Mouse (Mus musculus) intestine, embryonic 14.5 days (tissue): ENCODE measurements around the gene Klhl32. TPM values are rescaled to one million over a fixed set of nuclear protein-coding genes. Genes with fewer than 3 reads are reported as not detected.
"Not testable (repeated sequence)": the region's sequence is repeated elsewhere in the genome, so short reads cannot be mapped to it uniquely, and the experiment has no call there.

Source experiments
- ATAC-seq: fragments of 200-750 bp; cut with Nextera tagmentation; replicated peaks from 2 replicates; pipeline ENCODE4 v1.8.0; 2017; ENCODE audit warnings: low read depth, moderate number of reproducible peaks, moderate TSS enrichment, moderate library complexity; ENCODE audit not compliant: low FRiP score, low TSS enrichment
- DNase-seq: peaks from one replicate; pipeline ENCODE4 v3.0.0-alpha.2; 2018; ENCODE audit warnings: low spot score
- H3K27ac ChIP-seq: fragments of 300-500 bp; sonication (generic); 2 replicates; pipeline ENCODE4 v1.5.1; 2014; ENCODE audit warnings: low read depth, mild to moderate bottlenecking, control low read depth
- H3K27me3 ChIP-seq: fragments of 300-500 bp; sonication (generic); replicated peaks from 2 replicates; pipeline ENCODE4 v1.6.1; 2014; ENCODE audit warnings: low read length, control low read depth; ENCODE audit not compliant: control insufficient read depth, insufficient read depth
- H3K36me3 ChIP-seq: fragments of 300-500 bp; sonication (generic); 2 replicates; pipeline ENCODE4 v1.6.1; 2014; ENCODE audit warnings: low read length, control low read depth; ENCODE audit not compliant: control insufficient read depth, insufficient read depth
- H3K4me1 ChIP-seq: fragments of 300-500 bp; sonication (generic); replicated peaks from 2 replicates; pipeline ENCODE4 v1.6.1; 2014; ENCODE audit warnings: low read length, control low read depth, mixed read lengths; ENCODE audit not compliant: control insufficient read depth, insufficient read depth
- H3K4me2 ChIP-seq: fragments of 300-500 bp; sonication (generic); 2 replicates; pipeline ENCODE4 v1.6.1; 2014; ENCODE audit warnings: low read length
- H3K4me3 ChIP-seq: fragments of 300-500 bp; sonication (generic); 2 replicates; pipeline ENCODE4 v1.5.1; 2014; ENCODE audit warnings: low read depth, low read length, control low read depth, mixed read lengths
- H3K9ac ChIP-seq: fragments of 300-500 bp; sonication (generic); 2 replicates; pipeline ENCODE4 v1.6.1; 2014; ENCODE audit warnings: mild to moderate bottlenecking, low read length
- H3K9me3 ChIP-seq: fragments of 300-500 bp; sonication (generic); 2 replicates; pipeline ENCODE4 v1.6.1; 2016; ENCODE audit warnings: low read length, control low read depth; ENCODE audit not compliant: control insufficient read depth
- WGBS: fragments of 180-500 bp; shearing (Covaris S2); extraction: QIAGEN DNeasy Blood & Tissue Kit; methylation state at CpG from one replicate; pipeline ENCODE4 v1.1.7; 2014; 5-methylcytosine and 5-hydroxymethylcytosine counted together
- polyA plus RNA-seq: library from polyadenylated mRNA; unstranded; fragments of >200 nt; fragmentation: Nextera tagmentation; extraction: Ambion mirVana; gene quantifications from 2 replicates; pipeline ENCODE4 v1.2.1, GENCODE M21; 2014

Gene Klhl32
- polyA plus RNA-seq, 1 experiment from 2014 or later: 5.5 TPM

DNA sequence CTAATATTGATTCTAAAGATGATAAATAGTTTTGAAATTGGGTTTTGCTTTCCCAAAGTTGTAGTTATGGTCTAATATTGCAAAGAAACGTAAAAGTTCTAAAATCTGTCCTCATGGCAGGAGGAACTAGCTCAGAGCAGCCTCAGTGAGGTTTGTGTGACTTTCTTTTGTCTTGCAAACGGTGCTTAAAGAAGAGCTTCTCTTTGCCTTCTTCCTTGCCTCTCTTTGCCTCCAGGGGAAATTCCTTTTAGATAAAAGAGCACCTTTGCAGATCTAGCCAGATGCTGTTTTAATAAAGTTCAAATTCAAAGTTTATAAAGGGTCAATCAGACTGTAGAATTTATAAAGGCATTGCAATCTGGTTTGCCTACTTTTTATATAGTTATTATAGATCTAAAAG is 38.5 kb upstream of the Klhl32 start:
- not testable (repeated sequence) for H3K27me3 ChIP-seq, H3K4me3 ChIP-seq, ATAC-seq, H3K4me2 ChIP-seq, H3K36me3 ChIP-seq, DNase-seq, H3K4me1 ChIP-seq, H3K9me3 ChIP-seq, H3K9ac ChIP-seq, H3K27ac ChIP-seq
- 50% methylated on average over 2 of the region's 2 CpGs for WGBS

DNA sequence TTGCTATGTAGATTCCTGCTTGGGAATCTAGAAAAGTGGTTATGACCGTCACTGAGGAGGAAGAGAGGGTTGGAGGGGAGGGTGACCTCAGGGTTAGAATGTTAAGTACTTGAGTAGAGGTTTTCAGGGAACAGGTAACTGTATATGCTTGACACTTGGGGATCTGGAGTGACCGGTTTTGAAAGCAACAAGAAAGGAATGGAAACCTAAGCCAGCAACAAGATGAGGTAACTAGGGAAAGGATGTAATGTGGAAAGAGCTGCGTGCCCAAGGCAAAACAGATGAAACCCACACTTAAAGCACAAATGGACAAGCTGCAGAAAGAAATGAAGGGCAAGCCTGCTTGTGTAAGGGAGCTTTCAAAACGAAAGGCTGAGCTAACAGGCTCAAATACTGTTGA is 18.3 kb upstream of the Klhl32 start:
- no peak overlapping the region for H3K9ac ChIP-seq
- no peaks in the 10 kb centered on the region for H3K36me3 ChIP-seq
- ATAC-seq (0 out of 2 replicates have a peak, but pooled peaks have one; percentile 3), DNase-seq (no peak)
- H3K4me1 ChIP-seq: no peaks in the 10 kb centered on the region
- no peaks in the 10 kb centered on the region for H3K27me3 ChIP-seq
- H3K9me3 ChIP-seq: no peaks in the 10 kb centered on the region
- peak overlapping the region; percentile 44; the same call in 1 of the 2 replicates for H3K27ac ChIP-seq
- H3K4me3 ChIP-seq: no peak overlapping the region
- WGBS: 51% methylated on average over 4 of the region's 4 CpGs
- no peak overlapping the region for H3K4me2 ChIP-seq

GRCm38 (mm10) chr4:24865691-24866090 is 14.8 kb upstream of the Klhl32 start:
- Histone ChIP-seq H3K4me3 (no peak overlapping the region), H3K27ac (no peak overlapping the region), H3K4me1 (no peaks in the 10 kb centered on the region), H3K9ac (no peak overlapping the region), H3K36me3 (no peaks in the 10 kb centered on the region), H3K9me3 (no peaks in the 10 kb centered on the region), H3K27me3 (no peaks in the 10 kb centered on the region), H3K4me2 (no peak overlapping the region)
- no peak for DNase-seq
- no peak for ATAC-seq
- 46% methylated on average over 6 of the region's 6 CpGs for WGBS

DNA sequence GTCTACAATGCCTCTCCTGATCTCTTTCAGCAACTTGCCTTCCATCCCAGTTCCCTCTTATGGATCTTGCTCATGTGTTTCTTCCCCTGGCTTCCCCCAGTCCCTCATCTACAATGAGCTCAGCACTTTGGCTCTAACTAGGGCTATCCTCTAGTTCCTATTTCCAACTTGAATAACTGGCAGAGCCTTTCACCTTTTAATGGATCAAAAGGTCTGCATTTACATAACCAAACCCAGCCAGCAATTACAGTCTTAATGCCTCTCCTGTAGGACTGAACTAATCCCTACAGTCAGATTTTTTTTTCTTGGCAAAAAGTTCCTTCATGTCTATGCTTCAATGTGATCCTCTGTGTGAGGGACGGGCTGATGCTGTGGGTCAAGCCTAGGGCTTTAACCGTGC is 3.5 kb downstream of the Klhl32 start:
- Histone ChIP-seq H3K4me1 (no peaks in the 10 kb centered on the region), H3K9ac (no peak overlapping the region), H3K4me2 (no peak overlapping the region), H3K27me3 (no peaks in the 10 kb centered on the region), H3K27ac (no peak overlapping the region), H3K36me3 (no peaks in the 10 kb centered on the region), H3K9me3 (no peaks in the 10 kb centered on the region), H3K4me3 (no peak overlapping the region)
- ATAC-seq: no peak
- no peak for DNase-seq
- 87% methylated on average over 2 of the region's 2 CpGs for WGBS

DNA sequence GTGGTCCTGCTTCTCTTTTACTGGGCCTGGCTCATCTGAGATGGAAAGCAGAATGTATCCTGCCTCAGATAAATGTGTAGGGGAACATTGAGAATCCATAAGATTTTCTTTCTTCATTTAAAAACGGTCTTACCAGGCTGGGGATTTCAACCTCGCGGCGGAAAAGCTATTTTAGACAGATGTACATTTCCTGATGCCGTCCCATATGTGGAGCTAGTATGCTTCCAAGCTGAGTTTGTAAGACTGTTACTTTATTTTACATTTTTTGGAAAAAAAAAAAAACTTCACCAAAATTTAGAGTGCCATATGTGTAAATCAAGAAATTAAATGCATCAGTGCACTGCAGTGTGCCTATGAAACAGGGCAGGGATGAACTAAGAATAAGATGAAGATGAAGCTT is 5.4 kb downstream of the Klhl32 start:
- H3K9me3 ChIP-seq: no peaks in the 10 kb centered on the region
- no peak for ATAC-seq

DNA sequence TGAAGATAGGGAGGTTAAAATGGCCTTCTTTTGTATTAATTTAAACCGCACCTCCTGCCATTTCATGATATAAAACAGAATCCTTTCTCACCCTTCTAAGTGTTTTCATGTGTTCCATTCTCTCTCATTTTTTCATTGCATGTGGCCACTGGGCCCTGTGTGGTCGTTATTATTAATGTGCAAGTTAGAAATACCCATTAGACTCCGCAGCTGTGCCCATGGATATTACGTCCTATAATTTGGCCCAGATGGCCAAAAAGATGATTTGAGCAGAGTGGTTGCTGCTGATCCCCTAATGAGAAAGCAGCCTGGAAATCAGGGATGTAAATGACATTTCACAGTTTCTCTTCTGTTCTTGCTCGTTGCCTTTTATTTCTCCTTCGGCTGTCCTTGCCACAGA is 12.4 kb downstream of the Klhl32 start:
- no peaks in the 10 kb centered on the region for H3K27me3 ChIP-seq
- no peak for DNase-seq
- no peak overlapping the region for H3K9ac ChIP-seq
- no peaks in the 10 kb centered on the region for H3K36me3 ChIP-seq
- no peak overlapping the region for H3K27ac ChIP-seq
- no peaks in the 10 kb centered on the region for H3K9me3 ChIP-seq
- ATAC-seq: no peak
- H3K4me1 ChIP-seq: no peaks in the 10 kb centered on the region
- 80% methylated on average over 6 of the region's 6 CpGs for WGBS
- H3K4me2 ChIP-seq: no peak overlapping the region
- no peak overlapping the region for H3K4me3 ChIP-seq

More for the DNA sequence above, 5.4 kb downstream of the Klhl32 start:
- no peak overlapping the region for H3K27ac ChIP-seq
- no peaks in the 10 kb centered on the region for H3K36me3 ChIP-seq
- no peak overlapping the region for H3K4me3 ChIP-seq
- no peaks in the 10 kb centered on the region for H3K4me1 ChIP-seq
- no peak for DNase-seq
- no peaks in the 10 kb centered on the region for H3K27me3 ChIP-seq
- no peak overlapping the region for H3K4me2 ChIP-seq
- 94% methylated on average over 5 of the region's 5 CpGs for WGBS
- H3K9ac ChIP-seq: no peak overlapping the region

DNA sequence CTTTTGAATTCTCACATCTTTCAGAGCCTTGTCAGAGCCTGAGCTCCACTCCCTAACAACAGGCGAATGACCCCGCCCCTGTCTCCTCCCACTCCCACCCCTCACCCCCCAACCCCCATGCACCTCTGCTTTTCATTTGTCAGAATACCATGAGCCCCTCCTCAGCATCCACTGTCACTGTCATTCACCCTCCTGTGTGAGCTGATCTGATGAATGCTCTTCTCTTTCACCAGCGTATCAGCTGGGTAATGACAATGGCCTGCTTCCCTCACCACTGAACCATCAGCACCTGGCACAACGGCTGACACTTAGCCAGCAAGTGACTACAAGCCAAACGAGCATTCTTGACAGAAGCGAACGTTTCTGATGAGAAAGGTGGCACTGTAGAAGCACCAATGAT is 15.4 kb downstream of the Klhl32 start:
- ATAC-seq: no peak
- DNase-seq: no peak

DNA sequence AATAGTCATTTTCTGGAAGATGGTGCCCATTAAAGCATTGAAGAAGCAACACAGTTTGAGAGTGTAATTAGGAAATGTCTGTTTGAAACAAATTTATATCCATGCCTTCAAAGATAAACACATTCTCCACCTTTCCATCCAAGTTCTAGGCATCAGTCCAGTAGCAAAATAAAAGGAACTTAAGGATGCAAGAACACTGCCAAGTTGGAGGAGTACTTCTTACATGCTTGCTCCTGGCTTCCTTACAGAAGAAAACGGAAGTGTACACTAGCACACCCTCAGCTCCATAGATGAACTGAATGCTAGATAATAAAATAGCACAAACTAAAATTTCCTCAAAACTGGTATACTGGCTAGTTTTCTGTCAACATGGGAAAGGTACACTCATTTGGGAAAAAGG is 42.6 kb downstream of the Klhl32 start:
- DNase-seq: no peak
- H3K4me3 ChIP-seq: no peak overlapping the region
- H3K27ac ChIP-seq: no peak overlapping the region
- no peaks in the 10 kb centered on the region for H3K27me3 ChIP-seq
- WGBS: 82% methylated on average over 1 of the region's 1 CpGs
- H3K36me3 ChIP-seq: no peaks in the 10 kb centered on the region
- no peaks in the 10 kb centered on the region for H3K9me3 ChIP-seq
- H3K9ac ChIP-seq: no peak overlapping the region
- no peak overlapping the region for H3K4me2 ChIP-seq
- no peaks in the 10 kb centered on the region for H3K4me1 ChIP-seq
- no peak for ATAC-seq

More for the DNA sequence above, 15.4 kb downstream of the Klhl32 start:
- no peaks in the 10 kb centered on the region for H3K27me3 ChIP-seq
- H3K27ac ChIP-seq: no peak overlapping the region
- H3K9ac ChIP-seq: no peak overlapping the region
- H3K4me3 ChIP-seq: no peak overlapping the region
- H3K4me2 ChIP-seq: no peak overlapping the region
- no peaks in the 10 kb centered on the region for H3K4me1 ChIP-seq
- no peaks in the 10 kb centered on the region for H3K9me3 ChIP-seq
- no peaks in the 10 kb centered on the region for H3K36me3 ChIP-seq
- WGBS: 52% methylated on average over 7 of the region's 7 CpGs

GRCm38 (mm10) chr4:24801881-24802280 is 49.0 kb downstream of the Klhl32 start:
- WGBS: 70% methylated on average over 1 of the region's 1 CpGs

More at GRCm38 (mm10) chr4:24801881-24802280, 49.0 kb downstream of the Klhl32 start:
- H3K4me2 ChIP-seq: no peak overlapping the region
- H3K4me3 ChIP-seq: no peak overlapping the region
- no peak for DNase-seq
- no peak overlapping the region for H3K9ac ChIP-seq
- no peak overlapping the region for H3K27ac ChIP-seq
- no peaks in the 10 kb centered on the region for H3K36me3 ChIP-seq
- ATAC-seq: no peak
- H3K27me3 ChIP-seq: no peaks in the 10 kb centered on the region
- H3K9me3 ChIP-seq: no peaks in the 10 kb centered on the region
- no peaks in the 10 kb centered on the region for H3K4me1 ChIP-seq
